Mouse (Mus musculus): ENCODE measurements around the gene Sp3.
"Not testable (repeated sequence)": the region's sequence is repeated elsewhere in the genome, so short reads cannot be mapped to it uniquely, and the experiment has no call there.

Gene Sp3

DNA sequence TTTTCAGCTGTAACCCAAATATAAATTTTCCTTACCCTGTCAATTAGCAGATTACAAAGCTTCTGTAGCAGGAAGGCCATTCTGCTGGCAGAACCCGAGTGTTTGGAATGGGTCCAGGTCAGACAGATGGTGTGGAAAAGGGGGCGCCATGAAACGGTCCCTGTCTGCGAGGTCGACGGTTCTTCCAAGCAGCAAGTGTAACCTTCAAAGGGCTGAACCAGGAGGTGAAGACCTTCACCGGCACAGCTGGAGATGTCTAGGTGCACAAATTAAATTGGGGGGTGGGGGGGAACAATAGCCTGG, 66.8 kb downstream of the Sp3 start:
- DNase-seq = peak; percentile 48

DNA sequence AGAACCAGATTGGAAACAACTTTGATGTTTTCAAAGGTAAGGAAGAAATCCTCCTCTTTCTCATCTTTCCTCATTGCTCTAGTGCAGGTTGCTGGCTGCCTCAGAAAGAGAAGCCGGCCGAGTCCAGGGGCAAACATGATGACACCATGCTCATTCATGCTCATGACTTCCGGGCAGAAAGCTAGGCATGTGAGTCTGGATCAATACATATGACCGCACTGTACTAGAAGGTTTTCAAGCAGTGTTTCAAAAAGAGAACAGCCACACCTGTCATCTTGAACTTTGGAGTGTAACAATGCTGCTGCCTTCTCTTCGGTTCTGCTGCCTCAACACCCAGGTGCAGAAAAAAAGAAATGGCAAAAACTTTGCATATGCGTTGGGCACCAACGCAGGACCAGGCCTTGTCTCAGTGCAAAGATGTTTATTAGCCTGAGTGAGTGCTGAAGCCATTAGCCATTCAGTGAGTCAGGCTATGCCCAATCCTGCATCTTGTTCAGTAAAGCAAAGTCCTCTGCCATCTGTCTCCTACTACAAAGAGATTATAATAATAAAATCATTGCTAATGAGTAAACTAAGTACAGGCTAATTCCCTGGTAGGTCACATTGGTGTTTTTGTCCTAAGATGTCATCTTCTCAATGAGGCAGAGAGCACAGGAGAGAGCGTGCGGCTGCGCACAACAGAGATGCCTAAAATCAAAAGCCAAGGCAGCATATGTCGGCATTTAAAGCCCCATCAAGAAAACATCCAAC, 67.4 kb downstream of the Sp3 start:
- DNase-seq = no peak

DNA sequence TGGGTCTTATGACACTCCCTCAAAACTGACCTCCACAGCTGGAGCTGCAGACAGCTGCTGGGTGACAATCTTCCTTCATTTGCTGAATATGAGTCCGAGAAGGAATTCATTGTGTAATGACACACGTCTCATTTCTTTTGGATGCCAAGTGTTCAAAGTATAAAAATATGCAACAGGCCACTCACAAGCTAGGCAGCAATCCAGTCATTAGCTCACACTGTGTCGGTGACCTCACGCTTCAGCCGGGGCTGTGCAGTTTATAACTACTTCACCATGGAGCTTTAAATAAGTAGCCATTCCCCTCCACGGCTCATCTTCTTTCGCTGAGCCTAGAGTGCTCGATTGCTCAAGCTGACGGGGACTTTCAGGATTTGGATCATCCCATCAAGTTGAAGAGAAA, 68.7 kb downstream of the Sp3 start:
- DNase-seq = no peak

DNA sequence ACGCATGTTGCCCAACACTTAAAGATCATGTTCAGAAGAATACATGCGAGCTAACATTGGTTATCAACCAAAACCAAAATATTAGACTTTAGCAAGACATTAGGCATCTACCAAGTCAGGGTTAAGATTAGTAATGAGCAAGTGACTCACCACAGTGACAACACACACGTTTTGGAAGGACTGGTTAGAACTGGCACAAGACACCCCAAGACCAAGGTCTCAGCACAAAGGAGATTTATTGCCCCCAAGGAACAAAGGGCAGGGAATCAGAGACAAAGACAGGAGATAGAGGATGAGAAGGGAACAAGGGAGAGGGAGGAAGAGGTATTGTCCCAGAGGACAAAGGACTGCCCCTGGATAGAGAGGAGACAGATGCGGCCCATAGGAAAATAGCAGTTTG, 71.2 kb downstream of the Sp3 start:
- no peak for DNase-seq

DNA sequence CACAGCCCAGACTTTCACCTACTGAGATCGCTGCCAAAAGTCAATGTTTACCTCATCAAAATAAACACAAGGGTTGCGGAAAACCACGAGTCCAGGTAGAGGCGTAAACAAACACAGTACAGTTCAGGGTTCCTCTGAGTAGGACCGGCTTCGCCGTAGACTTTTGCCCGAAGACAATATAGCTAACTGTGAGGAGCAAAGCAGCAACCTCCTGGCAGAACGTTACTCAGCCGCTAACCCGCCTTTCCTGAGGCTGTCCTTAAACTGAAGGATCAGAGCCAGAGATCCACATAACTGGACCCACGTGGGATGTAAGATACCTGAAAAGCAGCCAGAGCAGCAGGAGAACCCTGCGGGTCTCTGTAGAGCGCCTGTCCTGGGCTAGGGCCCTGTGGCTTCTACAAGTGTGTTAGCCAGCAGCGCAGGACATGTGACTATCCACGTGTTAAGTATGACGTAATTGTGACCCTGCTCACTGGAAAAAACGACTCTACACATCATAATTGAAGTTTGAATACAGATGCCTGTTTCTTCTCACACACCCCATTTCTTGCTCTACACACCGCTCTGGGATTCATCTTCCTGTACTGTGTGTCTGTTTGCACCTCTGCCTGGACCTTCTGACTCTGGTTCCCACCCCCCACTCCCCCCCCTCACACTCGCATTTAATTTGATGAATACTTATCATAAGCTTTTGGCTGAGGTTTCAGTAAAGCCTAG, 71.9 kb downstream of the Sp3 start:
- no peak for DNase-seq

DNA sequence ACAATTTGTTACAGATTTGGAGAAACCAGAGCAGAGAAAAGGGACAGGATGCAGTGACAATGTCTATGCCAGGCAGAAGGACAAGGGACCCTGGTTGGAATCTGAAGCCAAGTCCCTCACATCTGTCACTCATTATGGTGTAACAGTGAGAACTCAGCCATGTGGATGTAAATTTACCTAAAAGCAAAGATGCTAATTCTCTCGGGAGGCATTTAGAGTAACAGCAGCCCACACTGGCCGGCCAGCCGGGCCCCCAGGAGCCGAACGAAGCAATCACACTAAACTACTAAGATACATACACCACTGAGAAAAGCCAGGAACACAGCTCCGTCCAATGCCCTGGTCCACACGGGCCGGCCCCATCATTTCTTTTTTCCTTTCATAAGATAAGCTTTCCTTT, 73.5 kb downstream of the Sp3 start:
- no peak for DNase-seq

DNA sequence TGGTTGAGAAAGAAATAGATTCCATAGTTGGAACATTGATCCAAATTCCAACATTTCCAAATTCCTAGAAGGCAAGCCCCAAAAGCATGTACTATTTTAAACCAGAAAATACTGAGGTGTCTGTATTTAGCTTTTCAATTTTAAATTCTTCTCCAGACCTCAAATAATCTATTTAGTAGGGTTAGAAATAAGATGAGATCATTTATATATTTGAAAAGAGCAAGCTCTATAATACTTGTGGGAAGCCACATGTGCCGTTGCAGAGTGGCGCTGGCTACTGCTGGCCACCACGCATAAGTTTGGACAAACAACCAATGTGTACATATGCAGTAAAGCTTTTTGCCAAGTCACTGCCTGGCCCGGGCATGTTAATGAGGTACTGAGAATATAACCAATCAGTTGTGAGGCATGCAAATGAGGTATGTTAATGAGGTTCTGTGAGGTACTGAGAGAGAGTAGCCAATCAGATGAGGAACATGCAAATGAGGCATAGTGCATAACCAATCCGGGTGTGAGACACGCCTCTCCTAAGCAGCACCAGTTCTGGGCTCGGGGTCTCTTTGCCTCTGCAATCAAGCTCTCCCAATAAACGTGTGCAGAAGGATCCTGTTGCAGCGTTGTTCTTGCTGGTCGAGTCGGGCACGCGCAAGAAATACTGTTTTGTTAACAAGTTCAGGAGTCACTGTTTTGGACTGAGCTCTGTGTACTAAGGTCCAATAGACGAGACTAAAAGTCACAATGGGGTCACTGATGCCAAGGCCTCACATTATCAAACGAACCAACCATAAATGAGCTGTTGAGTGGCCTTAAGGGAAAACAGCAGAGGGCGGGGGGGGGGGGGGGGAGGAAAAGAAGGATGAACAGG, 77.2 kb downstream of the Sp3 start:
- DNase-seq = not testable (repeated sequence)

DNA sequence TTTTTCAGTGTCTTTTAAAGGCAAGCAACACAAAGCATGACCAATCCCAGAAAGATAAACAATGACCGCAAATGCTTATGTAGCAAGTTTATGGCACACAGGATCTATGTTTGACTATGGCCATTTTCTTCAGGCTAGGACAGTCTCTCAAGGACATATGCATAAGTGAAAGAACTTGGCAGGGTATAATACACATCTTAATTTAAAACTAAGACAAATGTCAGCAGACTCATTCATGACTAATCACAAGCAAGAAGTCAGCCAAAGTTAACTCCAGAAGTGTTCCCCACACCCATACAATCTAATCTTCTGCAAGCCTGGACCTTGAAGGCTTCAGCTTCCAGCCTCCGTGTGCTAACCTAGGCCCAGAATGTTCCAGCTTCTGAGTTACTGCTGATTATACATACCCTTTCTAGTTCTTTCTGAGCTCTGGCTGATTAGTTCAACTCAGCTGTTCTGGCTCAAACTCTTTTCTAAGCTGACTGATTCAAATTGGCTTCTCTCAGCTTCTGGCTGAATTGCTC, 81.4 kb downstream of the Sp3 start:
- DNase-seq = no peak

DNA sequence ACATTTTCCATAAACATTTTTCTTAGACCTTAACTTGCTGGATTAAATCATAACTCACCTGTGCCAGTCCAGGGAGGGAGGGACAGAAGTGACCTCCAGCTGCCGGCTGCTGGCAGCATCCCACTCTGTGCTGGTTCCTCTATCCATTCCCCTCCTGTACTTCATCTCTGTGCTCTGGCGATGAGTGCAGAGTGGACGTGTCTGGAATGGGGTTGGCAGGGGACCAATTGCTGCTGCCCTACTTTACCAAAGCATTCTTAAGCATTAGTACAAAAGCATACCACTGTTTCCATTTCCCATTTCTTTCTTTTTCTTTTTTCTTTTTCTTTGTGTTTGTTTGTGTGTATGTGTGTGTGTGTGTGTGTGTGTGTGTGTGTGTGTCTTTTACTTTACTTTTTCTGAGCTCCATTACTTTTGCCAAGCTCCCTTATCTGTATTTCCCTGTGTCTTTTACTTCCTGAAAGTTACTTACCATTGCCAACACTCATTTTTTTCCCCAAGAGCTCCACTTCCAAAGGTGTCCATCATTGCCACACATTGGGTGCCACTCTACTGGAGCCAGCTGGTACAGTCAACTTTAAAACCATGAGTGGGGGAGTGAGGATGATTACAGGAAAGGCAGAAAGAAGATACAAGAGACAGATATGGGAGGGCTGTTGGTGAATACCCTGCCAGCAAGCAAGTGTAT, 82.0 kb downstream of the Sp3 start:
- no peak for DNase-seq

DNA sequence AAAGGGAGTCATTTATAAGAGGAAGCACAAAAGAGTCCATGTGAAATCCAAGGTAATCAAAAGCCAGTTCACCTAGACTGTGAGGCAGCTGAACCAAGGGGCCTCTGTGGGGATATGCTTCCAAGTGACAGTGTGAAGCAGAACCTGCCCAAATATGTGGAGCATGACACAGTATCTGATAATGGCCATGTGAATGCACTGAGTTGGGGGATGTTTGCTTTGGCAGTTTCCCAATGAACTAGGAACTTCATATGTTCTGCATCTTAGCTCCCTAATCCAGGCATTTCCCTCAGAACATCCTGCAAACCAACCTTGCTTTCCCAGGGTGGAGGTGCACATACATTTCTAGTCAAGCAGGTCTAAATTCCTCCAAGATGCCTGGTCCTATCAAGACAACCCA, 90.4 kb downstream of the Sp3 start:
- no peak for DNase-seq
